Mouse (Mus musculus): ENCODE results near the gene Nmd3.

- TF ChIP-seq TAL1 (conservative IDR thresholded peaks at IDR 0.05; ENCODE audit: low read depth, low read length) (no peak), CTCF (IDR thresholded peaks at IDR 0.05; ENCODE audit: low read depth, low read length) (no peak)
These were observed 32.0 kb upstream of the Nmd3 start for GRCm38 (mm10) chr3:69689791-69690190.
